Mouse (Mus musculus): ENCODE measurements around the gene Hcrtr1. TPM values are rescaled to one million over a fixed set of nuclear protein-coding genes. Genes with fewer than 3 reads are reported as not detected.

Hcrtr1 gene
- polyA plus RNA-seq, 1 experiment from 2014 or later: 0.94 TPM

DNA sequence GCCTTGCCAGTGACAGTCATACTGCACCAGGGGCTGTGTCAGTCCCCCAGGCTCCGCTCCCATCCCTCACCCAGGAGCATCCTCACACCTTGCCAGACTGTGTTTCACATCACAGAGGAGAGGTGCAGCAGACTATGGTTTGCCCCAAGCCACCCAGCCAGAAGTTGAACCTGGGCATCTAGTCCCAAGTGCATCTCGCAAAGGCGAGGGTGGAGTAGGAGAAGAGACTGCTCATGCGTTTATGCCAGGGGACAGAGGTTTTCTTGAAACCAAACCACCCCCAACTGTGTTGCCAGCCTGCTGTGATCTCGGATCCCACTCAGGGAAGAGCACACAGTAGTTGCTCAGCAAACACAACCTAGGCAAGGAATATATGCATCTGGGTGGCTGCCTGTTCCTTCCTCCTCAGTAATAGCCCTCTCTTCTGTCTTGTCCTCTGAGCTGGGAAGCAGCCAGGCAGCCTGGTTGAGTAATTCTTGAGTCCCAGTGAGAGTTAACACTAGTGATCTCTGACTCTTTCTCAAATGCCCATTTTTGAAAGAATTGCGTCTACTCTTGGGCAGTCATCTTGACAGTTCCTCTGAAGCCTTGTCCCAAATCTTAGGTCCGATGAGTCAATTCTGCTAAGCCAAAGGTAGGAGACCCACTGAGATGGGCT, 7.6 kb downstream of the Hcrtr1 start:
- no peak for ATAC-seq
- Histone ChIP-seq H3K4me3 (replicated peaks) (no peak overlapping the region), H3K9ac (replicated peaks) (no peak overlapping the region), H3K27me3 (peaks cover under 1% of the 10 kb centered on the region), H3K36me3 (peaks cover 16% of the 10 kb centered on the region), H3K4me2 (replicated peaks) (no peak overlapping the region), H3K27ac (no peak overlapping the region), H3K9me3 (no peaks in the 10 kb centered on the region), H3K4me1 (replicated peaks) (no peaks in the 10 kb centered on the region)
- 83% methylated on average over 7 of the region's 7 CpGs for WGBS

DNA sequence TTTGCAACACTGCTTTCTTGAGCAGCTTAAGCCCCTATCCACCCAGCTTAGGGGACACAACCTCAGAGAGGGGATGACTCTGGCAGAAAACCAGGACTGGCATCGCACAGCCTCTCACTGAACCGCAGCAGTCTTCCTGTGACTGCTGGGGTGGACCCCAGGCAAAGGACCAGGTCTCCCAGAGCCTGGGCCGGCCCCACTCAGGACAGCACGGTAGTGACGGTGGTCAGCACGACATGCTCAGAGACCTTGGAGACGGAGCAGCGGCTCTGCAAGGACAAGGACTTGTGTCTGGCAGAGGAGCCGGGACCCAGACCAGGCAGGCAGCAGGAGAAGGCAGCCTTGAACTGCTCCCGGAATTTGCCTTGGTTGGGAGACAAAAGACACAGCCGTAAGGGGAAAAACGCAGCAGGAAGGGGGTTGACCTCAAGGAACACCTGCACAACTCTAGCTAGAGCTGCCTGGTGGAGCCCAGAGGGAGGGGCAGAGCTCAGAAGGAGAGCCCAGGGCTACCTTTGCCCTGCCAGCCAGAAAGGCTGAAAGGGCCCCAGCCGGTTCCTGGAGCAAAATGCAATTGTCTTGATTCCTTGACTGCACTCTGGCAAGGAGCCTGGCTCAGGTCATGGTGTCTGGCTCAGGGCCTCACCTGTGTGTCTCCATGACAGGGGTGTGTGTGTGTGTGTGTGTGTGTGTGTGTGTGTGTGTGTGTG, 8.4 kb downstream of the Hcrtr1 start:
- Histone ChIP-seq H3K36me3 (peaks cover 24% of the 10 kb centered on the region), H3K4me3 (replicated peaks) (no peak overlapping the region), H3K9ac (replicated peaks) (no peak overlapping the region), H3K27ac (no peak overlapping the region), H3K4me1 (replicated peaks) (no peaks in the 10 kb centered on the region), H3K27me3 (no peaks in the 10 kb centered on the region; the same call in 1 of the 2 replicates), H3K4me2 (replicated peaks) (no peak overlapping the region), H3K9me3 (no peaks in the 10 kb centered on the region)
- ATAC-seq: no peak
- whole genome bisulfite sequencing: 55% methylated on average over 13 of the region's 13 CpGs

DNA sequence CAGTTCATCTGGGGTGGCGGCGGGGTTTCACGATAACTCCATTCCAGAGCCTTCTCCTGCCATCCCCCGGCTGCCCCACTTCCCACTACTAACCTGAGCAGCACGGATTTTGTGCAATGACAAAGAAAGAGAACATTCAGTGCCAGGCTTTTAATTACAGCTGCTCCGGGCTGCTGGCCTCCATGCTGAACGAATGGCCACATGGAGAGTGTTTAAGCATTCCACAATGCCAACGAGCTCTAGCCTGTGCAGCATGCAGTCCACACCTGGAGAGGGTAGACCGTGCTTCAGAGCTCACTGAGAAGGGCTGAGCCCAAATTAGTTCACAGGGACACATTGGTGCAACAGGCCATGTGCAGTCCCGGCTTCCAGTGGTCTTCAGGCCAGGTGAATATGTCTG, 9.1 kb downstream of the Hcrtr1 start:
- Histone ChIP-seq H3K27me3 (no peaks in the 10 kb centered on the region; the same call in 1 of the 2 replicates), H3K9me3 (no peaks in the 10 kb centered on the region), H3K9ac (replicated peaks) (no peak overlapping the region), H3K27ac (no peak overlapping the region), H3K4me2 (replicated peaks) (no peak overlapping the region), H3K4me1 (replicated peaks) (no peaks in the 10 kb centered on the region), H3K36me3 (peaks cover 31% of the 10 kb centered on the region), H3K4me3 (replicated peaks) (no peak overlapping the region)
- 76% methylated on average over 10 of the region's 10 CpGs for WGBS
- no peak for ATAC-seq

DNA sequence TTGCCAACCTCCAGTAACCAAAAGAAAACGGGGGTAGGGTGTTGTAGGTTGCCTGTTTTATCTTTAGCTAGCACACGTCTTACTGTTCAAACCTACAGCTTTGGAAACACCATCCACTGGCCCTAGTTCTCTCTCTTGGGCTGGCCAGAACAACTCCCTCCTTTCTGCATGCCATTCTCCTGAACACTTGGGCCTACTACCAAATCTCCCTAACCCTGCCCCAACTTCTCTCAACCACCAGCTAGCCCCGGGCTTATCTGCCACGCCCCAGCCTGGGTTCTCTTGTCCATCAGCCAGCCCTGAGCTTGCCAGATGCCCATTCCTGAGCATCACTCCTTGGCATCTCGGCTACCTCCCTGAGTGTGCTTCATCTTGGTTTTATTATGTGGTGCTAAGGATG, 10.3 kb downstream of the Hcrtr1 start:
- WGBS: 89% methylated on average over 5 of the region's 5 CpGs
- no peak overlapping the region for H3K4me3 ChIP-seq (replicated peaks)

DNA sequence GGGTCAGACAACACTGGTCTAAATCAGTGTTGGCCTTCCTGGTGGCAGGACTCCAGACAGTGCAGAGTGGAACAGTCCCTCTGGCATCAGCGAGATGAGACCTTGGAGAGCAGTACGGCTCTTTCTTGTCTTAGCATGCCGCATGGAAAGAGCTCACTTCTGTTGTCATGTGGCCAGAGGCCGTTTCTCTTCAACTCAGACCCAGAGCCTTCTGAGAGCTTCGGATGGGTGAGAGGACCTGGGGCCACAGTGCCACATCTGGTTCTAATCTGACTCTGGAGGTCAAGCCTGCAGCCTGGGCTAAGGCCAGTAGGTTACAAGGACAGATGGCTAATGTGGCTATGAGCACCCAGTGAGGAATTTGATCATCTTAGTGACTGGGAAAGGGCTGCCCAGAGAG, 13.2 kb downstream of the Hcrtr1 start:
- Histone ChIP-seq H3K4me2 (replicated peaks) (no peak overlapping the region), H3K9ac (replicated peaks) (no peak overlapping the region), H3K27ac (no peak overlapping the region), H3K27me3 (no peaks in the 10 kb centered on the region), H3K36me3 (peaks cover 71% of the 10 kb centered on the region), H3K4me3 (replicated peaks) (no peak overlapping the region), H3K9me3 (no peaks in the 10 kb centered on the region), H3K4me1 (replicated peaks) (no peaks in the 10 kb centered on the region)
- ATAC-seq: no peak
- WGBS: 88% methylated on average over 5 of the region's 5 CpGs

More for the DNA sequence above, 10.3 kb downstream of the Hcrtr1 start:
- H3K36me3 ChIP-seq: peaks cover 41% of the 10 kb centered on the region
- no peaks in the 10 kb centered on the region for H3K9me3 ChIP-seq
- no peak overlapping the region for H3K27ac ChIP-seq
- H3K27me3 ChIP-seq: no peaks in the 10 kb centered on the region; the same call in 1 of the 2 replicates
- ATAC-seq: no peak
- no peaks in the 10 kb centered on the region for H3K4me1 ChIP-seq (replicated peaks)
- H3K9ac ChIP-seq (replicated peaks): no peak overlapping the region
- H3K4me2 ChIP-seq (replicated peaks): no peak overlapping the region

DNA sequence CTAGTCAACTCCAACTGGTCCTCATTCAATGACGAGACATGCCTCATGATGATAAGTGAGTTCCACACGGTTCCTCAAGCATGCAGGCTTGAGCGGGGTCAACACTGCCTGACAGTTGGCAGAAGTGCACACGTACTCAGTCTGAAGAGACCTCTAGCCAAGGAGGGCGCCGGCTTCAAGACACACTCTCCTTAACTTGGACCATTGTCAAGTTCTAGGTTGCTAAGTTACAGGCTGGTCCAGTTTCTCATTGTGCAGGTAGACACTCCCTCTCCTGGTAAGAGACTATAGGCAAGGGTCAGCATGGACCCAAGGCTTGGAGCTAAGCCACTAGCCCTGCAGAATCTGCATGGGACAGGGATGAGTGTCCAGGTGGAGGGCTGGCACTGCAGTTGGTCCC, 14.0 kb downstream of the Hcrtr1 start:
- Histone ChIP-seq H3K4me3 (replicated peaks) (no peak overlapping the region), H3K36me3 (peaks cover 72% of the 10 kb centered on the region), H3K9ac (replicated peaks) (no peak overlapping the region), H3K27me3 (no peaks in the 10 kb centered on the region), H3K27ac (no peak overlapping the region), H3K4me2 (replicated peaks) (no peak overlapping the region), H3K9me3 (no peaks in the 10 kb centered on the region), H3K4me1 (replicated peaks) (no peaks in the 10 kb centered on the region)
- no peak for ATAC-seq
- WGBS: 94% methylated on average over 6 of the region's 6 CpGs

DNA sequence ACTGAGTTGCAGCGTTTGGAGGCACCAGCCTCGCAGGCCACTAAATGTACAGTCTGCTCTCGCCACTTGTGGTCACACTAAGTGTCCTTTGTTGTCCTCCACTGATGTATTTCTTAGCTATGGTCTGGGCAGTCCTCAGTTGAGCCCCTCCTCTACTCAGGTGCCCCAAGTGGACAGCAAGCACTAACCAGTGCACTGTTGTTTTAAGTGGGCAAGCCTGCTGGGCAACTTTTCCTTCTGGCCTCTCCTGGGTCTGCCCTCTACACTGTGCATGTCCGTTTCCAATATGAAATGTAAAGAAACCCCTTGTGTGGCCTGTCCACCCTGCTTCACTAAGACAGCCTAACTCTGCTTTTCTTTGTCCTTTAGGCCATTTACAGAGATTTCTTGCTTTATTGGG, 15.0 kb downstream of the Hcrtr1 start:
- H3K36me3 ChIP-seq: peaks cover 72% of the 10 kb centered on the region
- H3K4me1 ChIP-seq (replicated peaks): no peaks in the 10 kb centered on the region
- no peak for ATAC-seq
- no peaks in the 10 kb centered on the region for H3K9me3 ChIP-seq
- H3K9ac ChIP-seq (replicated peaks): no peak overlapping the region
- no peaks in the 10 kb centered on the region for H3K27me3 ChIP-seq
- H3K27ac ChIP-seq: no peak overlapping the region
- H3K4me3 ChIP-seq (replicated peaks): no peak overlapping the region
- 83% methylated on average over 4 of the region's 4 CpGs for WGBS
- no peak overlapping the region for H3K4me2 ChIP-seq (replicated peaks)

DNA sequence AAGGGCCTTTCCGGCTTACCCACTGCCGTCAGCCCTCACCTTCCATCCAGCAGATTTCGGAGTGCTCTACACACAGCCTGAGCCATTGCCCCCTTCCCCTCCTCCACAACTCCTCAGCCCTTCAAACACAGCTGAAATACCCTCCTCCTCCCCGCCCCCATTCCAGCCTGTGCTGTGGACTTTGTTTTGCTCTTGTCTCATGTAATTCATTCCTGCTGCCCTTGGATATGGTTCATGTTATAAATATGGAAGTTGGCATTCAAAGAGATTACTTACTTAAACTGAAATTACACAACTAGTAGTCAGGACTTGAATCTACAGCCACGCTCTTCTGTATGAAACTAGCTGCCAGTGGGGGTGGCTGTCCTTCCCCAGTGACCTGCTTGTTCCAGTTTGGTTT, 16.1 kb downstream of the Hcrtr1 start:
- Histone ChIP-seq H3K4me2 (replicated peaks) (no peak overlapping the region), H3K4me3 (replicated peaks) (no peak overlapping the region), H3K9ac (replicated peaks) (no peak overlapping the region), H3K9me3 (no peaks in the 10 kb centered on the region), H3K27me3 (no peaks in the 10 kb centered on the region), H3K36me3 (peaks cover 71% of the 10 kb centered on the region), H3K27ac (no peak overlapping the region), H3K4me1 (replicated peaks) (no peaks in the 10 kb centered on the region)
- no peak for ATAC-seq
- 95% methylated on average over 5 of the region's 5 CpGs for WGBS

DNA sequence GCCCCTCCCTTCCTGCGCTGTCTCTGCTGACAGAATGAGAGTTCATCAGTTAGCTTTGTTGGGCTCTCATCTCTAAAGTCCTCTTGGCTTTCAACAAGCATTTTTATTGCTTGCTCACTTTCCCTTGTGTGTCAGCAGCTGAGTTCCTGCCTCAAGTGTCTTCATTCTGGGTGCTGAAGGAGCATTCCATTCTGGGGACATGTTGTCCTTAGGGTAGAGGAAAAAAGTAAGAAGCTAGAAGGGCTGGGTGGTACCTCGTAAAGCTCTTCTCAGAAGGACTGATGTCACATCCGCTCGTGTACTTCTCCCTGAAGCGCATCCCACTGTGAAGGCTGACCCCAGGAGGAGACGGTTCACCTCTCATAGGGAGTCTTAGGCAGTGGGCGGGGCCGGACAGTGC, 17.6 kb downstream of the Hcrtr1 start:
- Histone ChIP-seq H3K4me1 (replicated peaks) (no peaks in the 10 kb centered on the region), H3K27ac (no peak overlapping the region), H3K9me3 (no peaks in the 10 kb centered on the region), H3K4me3 (replicated peaks) (no peak overlapping the region), H3K36me3 (peaks cover 56% of the 10 kb centered on the region), H3K9ac (replicated peaks) (no peak overlapping the region), H3K4me2 (replicated peaks) (no peak overlapping the region), H3K27me3 (no peaks in the 10 kb centered on the region)
- 72% methylated on average over 8 of the region's 8 CpGs for WGBS
- ATAC-seq: no peak

DNA sequence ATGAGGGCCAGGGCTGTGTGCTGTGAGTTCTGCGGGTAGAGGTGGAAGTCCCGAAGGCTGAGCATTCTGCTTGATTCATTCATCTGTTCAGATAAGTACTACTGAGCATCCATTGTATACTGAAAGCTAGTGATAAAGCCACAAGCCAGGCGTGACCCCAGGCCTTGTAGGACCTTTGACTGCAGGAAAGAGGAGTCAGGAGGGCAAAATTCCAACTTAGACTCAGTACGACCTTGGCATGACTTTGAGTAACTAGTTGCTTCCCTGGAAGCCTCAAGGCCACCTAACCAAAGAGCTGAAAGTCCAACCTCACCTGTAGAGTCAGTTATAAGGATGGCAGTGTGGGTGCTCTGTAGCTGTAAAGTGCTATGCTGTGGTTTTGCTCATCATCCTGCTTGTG, 18.4 kb downstream of the Hcrtr1 start:
- Histone ChIP-seq H3K27ac (no peak overlapping the region), H3K9me3 (no peaks in the 10 kb centered on the region), H3K27me3 (no peaks in the 10 kb centered on the region), H3K36me3 (peaks cover 48% of the 10 kb centered on the region), H3K4me2 (replicated peaks) (no peak overlapping the region), H3K4me1 (replicated peaks) (no peaks in the 10 kb centered on the region), H3K9ac (replicated peaks) (no peak overlapping the region), H3K4me3 (replicated peaks) (no peak overlapping the region)
- 78% methylated on average over 4 of the region's 4 CpGs for WGBS
- no peak for ATAC-seq

DNA sequence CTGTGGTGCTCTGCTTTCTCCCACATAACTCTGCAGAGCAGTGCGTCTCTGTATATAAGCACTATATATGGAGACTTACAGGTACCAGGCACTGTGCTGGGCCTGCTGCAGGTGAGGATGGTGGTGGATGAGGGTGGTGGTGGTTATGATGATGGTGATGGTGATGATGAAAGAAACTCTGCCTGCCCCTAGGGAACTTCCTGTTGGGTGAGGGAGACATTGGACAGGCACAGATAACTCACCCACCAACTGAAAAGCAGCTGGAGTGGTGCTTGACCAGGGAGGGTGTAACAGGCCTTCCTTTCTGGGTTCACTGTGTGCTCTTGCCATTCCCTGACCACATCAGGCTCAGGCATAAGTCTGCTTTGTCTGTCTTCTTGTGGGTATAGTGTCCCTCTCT, 26.4 kb downstream of the Hcrtr1 start:
- no peak for ATAC-seq
- WGBS: 100% methylated on average over 1 of the region's 1 CpGs

DNA sequence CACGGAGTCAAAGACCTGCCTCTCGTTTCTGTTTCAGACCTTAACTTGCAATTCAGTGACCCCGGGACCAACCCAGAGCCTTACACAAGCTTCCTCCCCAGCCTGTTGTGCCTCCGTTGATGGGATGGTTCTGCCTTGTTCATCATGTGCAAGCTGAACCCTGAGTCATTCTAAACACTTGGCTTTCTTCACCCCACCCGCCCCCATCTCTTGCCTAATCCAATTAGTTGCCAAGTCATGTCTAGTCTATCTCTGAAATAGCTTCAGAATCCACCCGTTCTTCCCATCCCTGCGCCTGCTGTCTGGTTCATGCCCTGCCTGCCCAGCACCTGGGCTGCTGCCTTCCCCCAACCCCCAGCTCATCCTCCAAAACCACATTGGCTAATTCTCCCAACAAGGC, 26.9 kb downstream of the Hcrtr1 start:
- Histone ChIP-seq H3K27me3 (no peaks in the 10 kb centered on the region), H3K9ac (replicated peaks) (no peak overlapping the region), H3K36me3 (0 out of 2 replicates have a peak, but pooled peaks cover 15% of the 10 kb centered on the region), H3K4me3 (replicated peaks) (no peak overlapping the region), H3K27ac (no peak overlapping the region), H3K4me1 (replicated peaks) (peaks cover 13% of the 10 kb centered on the region), H3K9me3 (no peaks in the 10 kb centered on the region), H3K4me2 (replicated peaks) (no peak overlapping the region)
- WGBS: 86% methylated on average over 7 of the region's 7 CpGs
- no peak for ATAC-seq

More for the DNA sequence above, 26.4 kb downstream of the Hcrtr1 start:
- Histone ChIP-seq H3K27ac (no peak overlapping the region), H3K4me3 (replicated peaks) (no peak overlapping the region), H3K4me2 (replicated peaks) (no peak overlapping the region), H3K9ac (replicated peaks) (no peak overlapping the region), H3K36me3 (peaks cover 15% of the 10 kb centered on the region; the same call in 1 of the 2 replicates), H3K9me3 (no peaks in the 10 kb centered on the region), H3K27me3 (no peaks in the 10 kb centered on the region), H3K4me1 (replicated peaks) (peaks cover 13% of the 10 kb centered on the region)
